Mouse (Mus musculus): ENCODE results near the gene Optn.

GRCm38 (mm10) chr2:5077490-5077889, 13.6 kb upstream of the Optn start:
- TF ChIP-seq EP300 (IDR thresholded peaks at IDR 0.05; ENCODE audit: low read depth), result no peak
- no peak for TF ChIP-seq CTCF (IDR thresholded peaks at IDR 0.05; ENCODE audit: low read depth)
